Mouse (Mus musculus) forebrain, embryonic 14.5 days (tissue): ENCODE results near the gene Ankrd44. TPM values are rescaled to one million over a fixed set of nuclear protein-coding genes. Genes with fewer than 3 reads are reported as not detected.

Experiments
- ATAC-seq: fragments of 200-750 bp; cut with Nextera tagmentation; 2 replicates; pipeline ENCODE4 v1.8.0; 2017; ENCODE audit warnings: mild to moderate bottlenecking, moderate library complexity
- DNase-seq: peaks from one replicate; pipeline ENCODE4 v3.0.0-alpha.2; 2015; ENCODE audit warnings: low spot score
- H3K27ac ChIP-seq: fragments of 300-500 bp; sonication (generic); 2 replicates; pipeline ENCODE4 v1.5.1; 2014; ENCODE audit warnings: low read depth, mild to moderate bottlenecking, control low read depth, low read length, moderate library complexity
- H3K27me3 ChIP-seq: fragments of 300-500 bp; sonication (generic); replicated peaks from 2 replicates; pipeline ENCODE4 v1.6.1; 2014; ENCODE audit warnings: low read length, control low read depth, mixed read lengths; ENCODE audit not compliant: control insufficient read depth, insufficient read depth
- H3K36me3 ChIP-seq: fragments of 300-500 bp; sonication (generic); 2 replicates; pipeline ENCODE4 v1.6.1; 2014; ENCODE audit warnings: low read length, control low read depth; ENCODE audit not compliant: control insufficient read depth, insufficient read depth
- H3K4me1 ChIP-seq: fragments of 300-500 bp; sonication (generic); 2 replicates; pipeline ENCODE4 v1.6.1; 2014; ENCODE audit warnings: antibody characterized with exemption, low read length, control low read depth; ENCODE audit not compliant: control insufficient read depth, insufficient read depth
- H3K4me2 ChIP-seq: fragments of 300-500 bp; sonication (generic); 2 replicates; pipeline ENCODE4 v1.6.1; 2014; ENCODE audit warnings: mild to moderate bottlenecking, control low read depth, low read length
- H3K4me3 ChIP-seq: fragments of 300-500 bp; sonication (generic); 2 replicates; pipeline ENCODE4 v1.5.1; 2014; ENCODE audit warnings: low read depth, low read length, control low read depth
- H3K9ac ChIP-seq: fragments of 300-500 bp; sonication (generic); 2 replicates; pipeline ENCODE4 v1.6.1; 2014; ENCODE audit warnings: mild to moderate bottlenecking, low read length, control low read depth, moderate library complexity
- H3K9me3 ChIP-seq: fragments of 300-500 bp; sonication (generic); replicated peaks from 2 replicates; pipeline ENCODE4 v1.6.1; 2016; ENCODE audit warnings: low read length, control low read depth, mixed read lengths; ENCODE audit not compliant: control insufficient read depth
- WGBS: fragments of 180-500 bp; shearing (Covaris S2); extraction: QIAGEN DNeasy Blood & Tissue Kit; methylation state at CpG from one replicate; pipeline ENCODE4 v1.1.7; 2014; 5-methylcytosine and 5-hydroxymethylcytosine counted together
- polyA plus RNA-seq: library from polyadenylated mRNA; unstranded; fragments of >200 nt; fragmentation: Nextera tagmentation; extraction: Ambion mirVana; gene quantifications from 2 replicates; pipeline ENCODE4 v1.2.1, GENCODE M21; 2014

Gene Ankrd44
- polyA plus RNA-seq, 1 experiment from 2014 or later: 18.9 TPM

DNA sequence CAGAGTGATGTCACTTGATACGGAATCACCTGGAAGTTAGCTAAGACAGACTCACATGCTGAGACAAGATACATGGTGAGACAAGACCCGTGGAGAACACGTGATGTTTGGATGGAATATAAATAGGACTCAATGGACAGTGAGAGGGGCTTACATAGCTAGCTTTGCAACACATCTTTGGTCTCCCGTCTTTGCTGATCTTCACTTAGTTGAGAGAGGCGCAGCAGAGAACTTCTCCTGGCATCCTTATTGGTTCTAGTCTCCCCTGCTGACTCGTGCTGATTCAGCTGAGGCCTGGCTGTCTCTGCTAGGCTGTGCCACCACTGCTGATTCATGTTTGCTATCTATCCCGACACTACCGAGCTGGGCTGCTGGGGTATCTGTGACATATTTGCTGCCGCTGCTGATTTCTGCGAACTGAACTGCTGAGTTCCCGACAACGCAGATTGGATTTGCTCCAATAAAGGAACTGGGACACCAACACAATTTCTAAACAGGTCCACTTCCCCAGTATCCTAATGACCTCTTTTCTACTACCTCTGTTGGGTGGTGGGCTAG is 23.4 kb downstream of the Ankrd44 start:
- no peak overlapping the region for H3K9ac ChIP-seq
- no peak for ATAC-seq
- H3K36me3 ChIP-seq: no peaks in the 10 kb centered on the region
- 95% methylated on average over 12 of the region's 12 CpGs for WGBS
- no peaks in the 10 kb centered on the region for H3K27me3 ChIP-seq
- no peak overlapping the region for H3K4me3 ChIP-seq
- H3K9me3 ChIP-seq: no peaks in the 10 kb centered on the region
- H3K4me1 ChIP-seq: peaks cover 19% of the 10 kb centered on the region
- no peak for DNase-seq
- no peak overlapping the region for H3K4me2 ChIP-seq
- no peak overlapping the region for H3K27ac ChIP-seq

- no peak overlapping the region for H3K9ac ChIP-seq
- no peaks in the 10 kb centered on the region for H3K36me3 ChIP-seq
- H3K4me1 ChIP-seq: peaks cover 19% of the 10 kb centered on the region
- no peaks in the 10 kb centered on the region for H3K9me3 ChIP-seq
- no peak overlapping the region for H3K4me2 ChIP-seq
- WGBS: 91% methylated on average over 1 of the region's 1 CpGs
- ATAC-seq: no peak
- H3K27me3 ChIP-seq: no peaks in the 10 kb centered on the region
- no peak for DNase-seq
- H3K4me3 ChIP-seq: no peak overlapping the region
- no peak overlapping the region for H3K27ac ChIP-seq
Observed at GRCm38 (mm10) chr1:54901084-54901483, 25.1 kb downstream of the Ankrd44 start.

DNA sequence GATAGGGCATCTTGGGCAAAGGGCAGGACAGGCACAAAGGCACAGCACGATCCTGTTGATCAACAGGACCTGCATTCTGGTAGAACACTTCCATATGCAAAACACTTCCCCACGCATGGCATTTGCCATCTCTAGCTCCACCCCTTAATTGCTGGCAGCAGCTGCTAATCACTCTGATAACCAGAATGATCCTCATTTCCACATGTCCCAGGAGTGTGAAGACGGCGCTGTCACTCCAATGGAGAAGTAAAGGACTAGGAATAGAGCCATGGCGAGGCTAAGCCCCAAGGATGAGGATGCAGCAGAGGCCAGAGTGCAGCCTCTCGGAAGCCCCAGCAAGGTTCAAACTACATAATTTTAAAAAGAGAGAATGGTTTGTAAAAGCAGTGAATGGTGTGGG is 26.9 kb downstream of the Ankrd44 start:
- peak overlapping the region; percentile 80 for H3K27ac ChIP-seq
- no peaks in the 10 kb centered on the region for H3K27me3 ChIP-seq
- H3K9ac ChIP-seq: peak overlapping the region; percentile 36
- no peaks in the 10 kb centered on the region for H3K9me3 ChIP-seq
- peak; percentile 65 for DNase-seq
- WGBS: 54% methylated on average over 6 of the region's 6 CpGs
- H3K4me3 ChIP-seq: no peak overlapping the region
- H3K4me1 ChIP-seq: peaks cover 19% of the 10 kb centered on the region
- H3K36me3 ChIP-seq: no peaks in the 10 kb centered on the region
- H3K4me2 ChIP-seq: peak overlapping the region; percentile 28
- ATAC-seq: peak; percentile 69

GRCm38 (mm10) chr1:54898656-54899084 is 27.5 kb downstream of the Ankrd44 start:
- Histone ChIP-seq H3K9ac (peak overlapping the region; percentile 36), H3K4me3 (no peak overlapping the region), H3K27me3 (no peaks in the 10 kb centered on the region), H3K4me2 (peak overlapping the region; percentile 28), H3K27ac (peak overlapping the region; percentile 80), H3K9me3 (no peaks in the 10 kb centered on the region), H3K4me1 (peaks cover 19% of the 10 kb centered on the region), H3K36me3 (no peaks in the 10 kb centered on the region)
- peak; percentile 87 for DNase-seq
- WGBS: 31% methylated on average over 5 of the region's 5 CpGs
- peak; percentile 69 for ATAC-seq

- Histone ChIP-seq H3K4me1 (peaks cover 19% of the 10 kb centered on the region), H3K36me3 (no peaks in the 10 kb centered on the region), H3K9me3 (no peaks in the 10 kb centered on the region), H3K27ac (0 out of 2 replicates have a peak overlapping the region, but pooled peaks have one; percentile 80), H3K27me3 (no peaks in the 10 kb centered on the region), H3K9ac (no peak overlapping the region), H3K4me3 (no peak overlapping the region), H3K4me2 (no peak overlapping the region)
- DNase-seq (no peak), ATAC-seq (no peak)
- 78% methylated on average over 2 of the region's 2 CpGs for WGBS
Observed at GRCm38 (mm10) chr1:54897726-54898125, 28.5 kb downstream of the Ankrd44 start.

- Histone ChIP-seq H3K36me3 (no peaks in the 10 kb centered on the region), H3K4me3 (no peak overlapping the region), H3K27me3 (no peaks in the 10 kb centered on the region), H3K27ac (no peak overlapping the region), H3K4me2 (no peak overlapping the region), H3K9ac (no peak overlapping the region), H3K4me1 (peaks cover 19% of the 10 kb centered on the region), H3K9me3 (no peaks in the 10 kb centered on the region)
- WGBS: 29% methylated on average over 11 of the region's 12 CpGs
- peak; percentile 40 for DNase-seq
- ATAC-seq: no peak
Observed at GRCm38 (mm10) chr1:54896109-54897085, 29.8 kb downstream of the Ankrd44 start.

DNA sequence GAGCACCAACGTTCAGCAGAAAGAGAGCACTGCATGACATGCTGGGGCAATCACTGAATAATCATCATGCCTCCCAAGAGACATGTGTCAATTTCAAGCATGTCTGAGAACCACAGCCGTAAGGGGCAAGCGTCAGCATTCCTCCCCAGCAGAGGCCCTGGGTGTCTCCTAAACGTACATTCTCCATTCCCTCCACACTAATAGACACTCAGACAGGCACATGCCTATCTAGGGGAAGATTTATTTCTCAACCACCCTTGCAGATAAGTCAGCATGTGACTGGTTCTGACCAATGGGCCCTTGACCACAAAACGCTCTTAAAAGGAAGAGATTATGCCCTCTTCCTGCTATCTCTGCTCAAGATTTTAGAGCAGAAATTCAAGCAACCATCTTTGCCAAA is 37.7 kb downstream of the Ankrd44 start:
- Histone ChIP-seq H3K9me3 (no peaks in the 10 kb centered on the region), H3K36me3 (no peaks in the 10 kb centered on the region), H3K27me3 (no peaks in the 10 kb centered on the region), H3K4me2 (no peak overlapping the region), H3K9ac (no peak overlapping the region), H3K4me1 (no peaks in the 10 kb centered on the region), H3K4me3 (no peak overlapping the region), H3K27ac (no peak overlapping the region)
- no peak for DNase-seq
- whole genome bisulfite sequencing: 73% methylated on average over 5 of the region's 5 CpGs
- no peak for ATAC-seq

DNA sequence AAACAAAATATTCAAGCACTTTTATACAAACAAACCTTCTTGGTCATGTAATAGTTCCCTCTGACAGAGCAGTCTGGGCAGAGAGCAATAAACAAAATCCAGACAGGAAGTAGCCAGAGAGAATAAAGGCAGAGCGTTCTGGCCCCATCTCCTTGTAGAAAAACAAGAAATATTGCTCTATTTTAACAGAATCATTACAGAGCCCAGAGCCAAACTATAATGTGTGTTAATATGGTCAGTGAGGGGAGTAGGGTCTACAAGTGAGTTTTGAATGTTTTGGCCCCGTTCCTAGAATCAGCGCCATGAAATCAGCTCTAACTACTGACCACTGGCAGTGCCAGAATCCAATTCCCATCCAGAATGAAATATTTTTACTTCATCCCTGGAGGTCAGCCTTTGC is 38.3 kb downstream of the Ankrd44 start:
- Histone ChIP-seq H3K27ac (no peak overlapping the region), H3K27me3 (no peaks in the 10 kb centered on the region), H3K9ac (no peak overlapping the region), H3K4me3 (no peak overlapping the region), H3K4me2 (no peak overlapping the region), H3K9me3 (no peaks in the 10 kb centered on the region), H3K36me3 (no peaks in the 10 kb centered on the region), H3K4me1 (no peaks in the 10 kb centered on the region)
- ATAC-seq (no peak), DNase-seq (no peak)
- 90% methylated on average over 3 of the region's 3 CpGs for WGBS
